Mouse (Mus musculus): ENCODE results near the gene Ankrd33b. TPM values are rescaled to one million over a fixed set of nuclear protein-coding genes. Genes with fewer than 3 reads are reported as not detected.

The Ankrd33b gene
- total and polyA plus RNA-seq, 3 experiments, result 50.0 to 69.6 (median 60.3) TPM

DNA sequence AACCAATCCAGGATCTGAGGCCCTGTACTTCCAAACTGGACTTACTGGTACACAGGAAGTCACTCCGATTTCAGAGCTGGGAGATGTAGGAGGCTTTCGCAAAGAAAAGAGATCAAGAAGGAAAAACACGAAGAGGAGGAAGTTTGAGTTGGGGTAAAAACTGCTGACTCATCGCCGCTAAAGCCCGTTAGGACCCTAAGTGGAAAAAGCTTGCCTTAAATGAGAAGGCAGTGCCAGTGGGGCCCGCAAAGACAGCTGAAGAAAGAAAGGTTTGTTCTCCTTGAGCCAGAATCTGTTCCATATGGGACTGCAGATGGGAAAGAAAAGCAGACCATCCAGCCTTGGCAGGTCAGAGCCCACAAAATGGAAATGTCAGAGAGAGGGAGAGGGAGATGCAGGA is 118.6 kb downstream of the Ankrd33b start:
- DNase-seq (ENCODE audit: extremely low read depth), result no peak
- H3K4me3 ChIP-seq (replicated peaks in 1 of 3; ENCODE audit: low read depth in 2 of 3, low read length in 2 of 3, poor library complexity in 1 of 3), result no peak overlapping the region
- no peak for TF ChIP-seq KAT2A (IDR thresholded peaks at IDR 0.05; ENCODE audit: insufficient replicate concordance, low read length)
- no peak for TF ChIP-seq ETS1 (conservative IDR thresholded peaks at IDR 0.05; ENCODE audit: low read depth, low read length)
- TF ChIP-seq MAFK (IDR thresholded peaks at IDR 0.05; ENCODE audit: insufficient replicate concordance, low read length), result peak; percentile 98
- H3K79me2 ChIP-seq (replicated peaks; ENCODE audit: control insufficient read depth, extremely low read depth, insufficient read depth, poor library complexity, severe bottlenecking), result no peaks in the 10 kb centered on the region
- 0 out of 2 replicates have a peak overlapping the region, but pooled peaks have one; percentile 1 for H3K9ac ChIP-seq (ENCODE audit: insufficient read depth, low read depth)
- in situ Hi-C loops (cut with MboI; ENCODE audit: low pct_ligation_motif_present, low pct_unique_long_range_greater_than_20kb, low sequenced_read_pairs), result loop anchor here (5.0 kb wide), 1 partner anchor 82 kb away; no protein-coding TSS in a partner anchor
- dilution Hi-C loops (cut with MboI; ENCODE audit: extremely low pct_ligation_motif_present, extremely low pct_unique_long_range_greater_than_20kb, low sequenced_read_pairs), result no loop called here
- H3K4me1 ChIP-seq (ENCODE audit: control insufficient read depth in 1 of 2, insufficient read depth in 2 of 2), result peaks cover 20 to 64% of the 10 kb centered on the region in 2 experiments
- no peak overlapping the region for H3K4me2 ChIP-seq (ENCODE audit: insufficient read depth, low read depth, poor library complexity, severe bottlenecking)
- H3K9me3 ChIP-seq (replicated peaks; ENCODE audit: low read length), result no peaks in the 10 kb centered on the region
- H3K36me3 ChIP-seq (replicated peaks in 1 of 2; ENCODE audit: control insufficient read depth in 1 of 2, insufficient read depth in 1 of 2, low read length in 1 of 2), result peaks cover 0 to 55% of the 10 kb centered on the region in 2 experiments
- no peak overlapping the region for H3K27ac ChIP-seq (ENCODE audit: insufficient read depth, low read depth)
- H3K27me3 ChIP-seq (replicated peaks), result no peaks in the 10 kb centered on the region

DNA sequence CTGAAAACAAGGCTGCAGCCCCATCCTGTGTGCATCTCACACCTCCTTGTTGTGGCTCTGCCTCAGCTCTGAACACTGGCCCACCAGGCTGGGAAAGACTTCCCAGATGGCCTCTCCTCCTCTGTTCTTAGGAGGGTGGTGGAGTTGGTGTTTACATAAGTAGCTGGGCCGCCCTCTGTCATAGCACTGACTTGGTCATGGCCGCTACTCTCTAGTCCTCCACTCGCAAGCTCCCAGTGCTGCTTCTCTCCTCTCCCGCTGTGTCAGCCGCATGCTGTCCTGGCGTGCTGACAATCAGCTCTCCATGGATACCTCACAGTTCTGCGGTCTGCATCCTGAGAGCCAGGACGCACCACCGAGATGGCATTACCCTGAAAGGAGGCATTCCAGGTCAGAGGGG is 120.5 kb downstream of the Ankrd33b start:
- H3K4me3 ChIP-seq (replicated peaks in 1 of 3; ENCODE audit: low read depth in 2 of 3, low read length in 2 of 3, poor library complexity in 1 of 3), result no peak overlapping the region
- no peaks in the 10 kb centered on the region for H3K27me3 ChIP-seq (replicated peaks)
- dilution Hi-C loops (cut with MboI; ENCODE audit: extremely low pct_ligation_motif_present, extremely low pct_unique_long_range_greater_than_20kb, low sequenced_read_pairs), result no loop called here
- H3K9ac ChIP-seq (ENCODE audit: insufficient read depth, low read depth), result no peak overlapping the region
- H3K9me3 ChIP-seq (replicated peaks; ENCODE audit: low read length), result peaks cover 2% of the 10 kb centered on the region
- in situ Hi-C loops (cut with MboI; ENCODE audit: low pct_ligation_motif_present, low pct_unique_long_range_greater_than_20kb, low sequenced_read_pairs), result loop anchor here (5.0 kb wide), 1 partner anchor 80 kb away; no protein-coding TSS in a partner anchor
- no peaks in the 10 kb centered on the region for H3K79me2 ChIP-seq (replicated peaks; ENCODE audit: control insufficient read depth, extremely low read depth, insufficient read depth, poor library complexity, severe bottlenecking)
- no peak for TF ChIP-seq ZMIZ1 (IDR thresholded peaks at IDR 0.05; ENCODE audit: low read depth, low read length)
- no peak for TF ChIP-seq TBP (conservative IDR thresholded peaks at IDR 0.05; ENCODE audit: low read depth, low read length)
- TF ChIP-seq MXI1 (IDR thresholded peaks at IDR 0.05; ENCODE audit: low read depth, low read length), result no peak
- TF ChIP-seq ELF1 (IDR thresholded peaks at IDR 0.05; ENCODE audit: low read depth, low read length), result no peak
- no peak for TF ChIP-seq ZC3H11A (IDR thresholded peaks at IDR 0.05; ENCODE audit: low read depth, low read length)
- no peak for TF ChIP-seq RCOR1 (conservative IDR thresholded peaks at IDR 0.05; ENCODE audit: low read depth, low read length)
- no peak for TF ChIP-seq BHLHE40 (IDR thresholded peaks at IDR 0.05; ENCODE audit: low read depth, low read length)
- TF ChIP-seq MYC (IDR thresholded peaks at IDR 0.05; ENCODE audit: low read depth, low read length), result no peak
- no peak for TF ChIP-seq ZNF384 (IDR thresholded peaks at IDR 0.05; ENCODE audit: low read depth, low read length)
- TF ChIP-seq UBTF (IDR thresholded peaks at IDR 0.05; ENCODE audit: low read depth, low read length), result no peak
- TF ChIP-seq CTCF (conservative IDR thresholded peaks at IDR 0.05 in 1 of 2, IDR thresholded peaks at IDR 0.05 in 1 of 2; ENCODE audit: low read depth in 2 of 2, low read length in 2 of 2), result no peak
- no peak for TF ChIP-seq IRF4 (IDR thresholded peaks at IDR 0.05; ENCODE audit: low read depth, low read length)
- TF ChIP-seq EP300 (IDR thresholded peaks at IDR 0.05; ENCODE audit: low read length), result no peak
- no peak for TF ChIP-seq GABPA (IDR thresholded peaks at IDR 0.05; ENCODE audit: insufficient replicate concordance, low read depth, low read length)
- TF ChIP-seq CHD1 (IDR thresholded peaks at IDR 0.05; ENCODE audit: low read depth, low read length), result no peak
- TF ChIP-seq E2F4 (IDR thresholded peaks at IDR 0.05; ENCODE audit: insufficient replicate concordance, low read depth, low read length), result no peak
- no peak overlapping the region for H3K4me2 ChIP-seq (ENCODE audit: insufficient read depth, low read depth, poor library complexity, severe bottlenecking)
- H3K4me1 ChIP-seq (ENCODE audit: control insufficient read depth in 1 of 2, insufficient read depth in 2 of 2), result peaks cover 13 to 53% of the 10 kb centered on the region in 2 experiments
- DNase-seq (ENCODE audit: extremely low read depth), result no peak
- peaks cover 0 to 69% of the 10 kb centered on the region in 2 experiments for H3K36me3 ChIP-seq (replicated peaks in 1 of 2; ENCODE audit: control insufficient read depth in 1 of 2, insufficient read depth in 1 of 2, low read length in 1 of 2)
- H3K27ac ChIP-seq (ENCODE audit: insufficient read depth, low read depth), result no peak overlapping the region
